Mouse (Mus musculus): ENCODE data around the gene Mogs. TPM values are rescaled to one million over a fixed set of nuclear protein-coding genes. Genes with fewer than 3 reads are reported as not detected.

Mogs gene
- 4.5 and 6.8 TPM in 2 replicates for polyA plus RNA-seq (2015; fragmentation: Nextera tagmentation; extraction: Ambion mirVana)

DNA sequence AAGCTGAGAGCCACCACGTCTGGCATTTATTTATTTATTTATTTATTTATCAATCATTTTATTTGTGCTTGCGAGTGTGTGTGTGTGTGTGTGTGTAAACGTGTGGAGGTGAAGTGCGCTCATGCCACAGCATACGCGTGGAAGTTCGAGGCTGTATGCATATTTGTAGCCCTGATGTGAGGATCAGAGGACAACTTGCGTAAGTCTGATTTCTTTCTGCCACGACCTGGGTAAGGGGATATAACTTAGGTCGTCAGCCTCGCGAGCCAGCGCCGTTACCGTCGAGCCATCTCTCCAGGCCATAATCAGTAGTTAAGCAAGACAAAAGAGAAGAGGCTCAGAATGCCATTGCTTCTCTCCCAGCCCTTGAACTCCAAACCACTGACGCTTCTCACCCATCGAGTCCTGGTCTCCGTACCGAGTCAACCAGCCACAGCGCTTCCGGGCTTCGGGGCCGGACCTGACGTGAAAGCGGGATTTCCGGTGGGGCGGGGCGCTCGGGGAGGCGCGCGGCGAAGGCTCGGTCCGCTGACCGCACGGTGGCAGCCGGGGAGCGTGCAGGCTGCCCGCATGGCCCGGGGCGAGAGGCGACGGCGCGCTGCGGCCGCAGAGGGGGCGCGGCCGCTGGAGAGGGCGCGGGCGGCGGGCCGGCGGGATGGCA, at the start of gene Mogs:
Mogs (plus strand) TSS at position 486 of the 661 bp plus-strand sequence.
- H3K4me1 ChIP-seq (ENCODE audit: control insufficient read depth, low read depth, low read length): peaks cover 46% of the 10 kb centered on the region

DNA sequence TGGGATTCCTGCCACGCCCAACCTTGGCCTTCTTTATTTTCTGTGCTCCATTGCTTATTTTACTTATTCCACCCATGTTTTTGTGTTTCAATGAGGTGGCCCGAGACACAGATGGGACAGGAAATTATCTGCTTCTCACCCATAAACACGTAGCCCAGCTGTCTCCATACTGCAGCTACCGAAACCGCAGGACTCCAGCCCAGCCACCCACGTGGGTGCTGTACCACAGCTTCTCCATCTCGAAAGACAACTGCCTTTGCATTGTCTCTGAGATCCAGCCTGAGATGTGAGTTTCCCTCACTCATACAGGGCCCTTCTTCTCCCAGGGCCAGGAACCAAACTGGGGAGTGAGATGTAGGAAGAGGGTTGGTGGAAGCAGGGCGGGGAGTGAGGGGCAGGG, 49.3 kb upstream of the Mogs start:
- WGBS (ENCODE audit: insufficient replicate concordance): 27% methylated on average over 8 of the region's 8 CpGs
- Histone ChIP-seq H3K9me3 (replicated peaks; ENCODE audit: control insufficient read depth, low read length) (no peaks in the 10 kb centered on the region), H3K4me3 (ENCODE audit: low read depth, low read length) (no peak overlapping the region), H3K36me3 (ENCODE audit: control insufficient read depth, insufficient read depth) (no peaks in the 10 kb centered on the region), H3K9ac (ENCODE audit: low read depth, low read length) (no peak overlapping the region), H3K4me1 (ENCODE audit: control insufficient read depth, low read depth, low read length) (peaks cover 14% of the 10 kb centered on the region), H3K4me2 (ENCODE audit: low read depth, low read length) (no peak overlapping the region), H3K27me3 (ENCODE audit: control insufficient read depth, insufficient read depth, low read depth, low read length) (peaks cover 97% of the 10 kb centered on the region), H3K27ac (ENCODE audit: low read length) (no peak overlapping the region)
- ATAC-seq (ENCODE audit: low read depth): no peak

More for the DNA sequence above, at the start of gene Mogs:
- peak within 1 kb of the TSS; percentile 99 for H3K4me2 ChIP-seq (ENCODE audit: low read depth, low read length)
- ATAC-seq (ENCODE audit: low read depth): peak; percentile 94
- peak within 1 kb of the TSS; percentile 93 for H3K27ac ChIP-seq (ENCODE audit: low read length)
- H3K4me3 ChIP-seq (ENCODE audit: low read depth, low read length): peak within 1 kb of the TSS; percentile 82
- under 1% methylated on average over 48 of the region's 58 CpGs for WGBS (ENCODE audit: insufficient replicate concordance)
- H3K36me3 ChIP-seq (ENCODE audit: control insufficient read depth, insufficient read depth): peaks cover 8% of the 10 kb centered on the region; the same call in 1 of the 2 replicates
- no peaks in the 10 kb centered on the region for H3K27me3 ChIP-seq (ENCODE audit: control insufficient read depth, insufficient read depth, low read depth, low read length)
- H3K9me3 ChIP-seq (replicated peaks; ENCODE audit: control insufficient read depth, low read length): no peaks in the 10 kb centered on the region
- peak within 1 kb of the TSS; percentile 86 for H3K9ac ChIP-seq (ENCODE audit: low read depth, low read length)

DNA sequence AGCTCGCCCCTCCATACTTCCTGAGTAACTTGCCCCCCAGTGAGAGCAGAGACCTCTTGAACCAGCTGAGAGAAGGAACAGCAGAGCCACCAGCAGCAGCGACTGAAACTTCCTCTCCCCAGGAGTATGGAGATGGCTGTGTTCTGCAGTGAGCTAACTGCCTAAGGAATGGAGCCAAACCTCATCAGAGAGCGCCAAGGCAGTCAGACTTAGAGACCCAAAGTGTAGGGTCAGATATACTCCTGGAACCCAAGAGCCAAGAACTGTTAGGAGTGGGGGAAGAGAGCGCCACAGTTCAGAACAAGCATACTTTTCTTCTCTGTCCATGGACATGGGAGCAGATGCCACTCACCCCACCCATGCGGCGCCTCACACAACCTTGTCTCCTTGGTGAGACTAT, 48.9 kb upstream of the Mogs start:
- no peak overlapping the region for H3K27ac ChIP-seq (ENCODE audit: low read length)
- no peak overlapping the region for H3K4me2 ChIP-seq (ENCODE audit: low read depth, low read length)
- WGBS (ENCODE audit: insufficient replicate concordance): 31% methylated on average over 6 of the region's 6 CpGs
- no peaks in the 10 kb centered on the region for H3K9me3 ChIP-seq (replicated peaks; ENCODE audit: control insufficient read depth, low read length)
- peaks cover 99% of the 10 kb centered on the region for H3K27me3 ChIP-seq (ENCODE audit: control insufficient read depth, insufficient read depth, low read depth, low read length)
- no peak for ATAC-seq (ENCODE audit: low read depth)
- H3K4me3 ChIP-seq (ENCODE audit: low read depth, low read length): no peak overlapping the region
- H3K9ac ChIP-seq (ENCODE audit: low read depth, low read length): no peak overlapping the region
- peaks cover 19% of the 10 kb centered on the region for H3K4me1 ChIP-seq (ENCODE audit: control insufficient read depth, low read depth, low read length)
- H3K36me3 ChIP-seq (ENCODE audit: control insufficient read depth, insufficient read depth): no peaks in the 10 kb centered on the region

DNA sequence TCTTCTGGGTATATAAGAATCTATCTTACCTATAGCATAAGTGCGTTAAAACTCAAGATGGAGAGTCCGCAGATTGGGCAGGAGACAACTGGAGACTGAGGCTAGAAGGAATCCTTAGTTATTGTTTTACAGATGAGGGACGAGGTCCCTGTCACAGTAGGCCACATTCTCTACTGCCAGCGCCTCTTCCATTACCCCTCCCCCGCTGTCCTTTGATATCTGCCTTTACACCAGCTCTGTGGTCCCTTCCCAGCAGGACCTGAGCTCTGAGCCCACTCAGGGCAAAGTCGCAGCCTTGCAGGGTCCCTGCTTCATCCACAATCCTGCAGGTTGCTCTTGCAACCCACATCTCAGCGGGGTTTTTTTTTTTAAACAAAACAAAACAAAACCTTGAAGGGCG, 47.1 kb upstream of the Mogs start:
- Histone ChIP-seq H3K4me3 (ENCODE audit: low read depth, low read length) (no peak overlapping the region), H3K27ac (ENCODE audit: low read length) (no peak overlapping the region), H3K4me2 (ENCODE audit: low read depth, low read length) (peak overlapping the region; percentile 55; the same call in 1 of the 2 replicates), H3K9ac (ENCODE audit: low read depth, low read length) (no peak overlapping the region), H3K36me3 (ENCODE audit: control insufficient read depth, insufficient read depth) (no peaks in the 10 kb centered on the region), H3K4me1 (ENCODE audit: control insufficient read depth, low read depth, low read length) (peaks cover 19% of the 10 kb centered on the region), H3K27me3 (ENCODE audit: control insufficient read depth, insufficient read depth, low read depth, low read length) (peaks cover 100% of the 10 kb centered on the region), H3K9me3 (replicated peaks; ENCODE audit: control insufficient read depth, low read length) (no peaks in the 10 kb centered on the region)
- 9% methylated on average over 8 of the region's 8 CpGs for WGBS (ENCODE audit: insufficient replicate concordance)
- ATAC-seq (ENCODE audit: low read depth): no peak

DNA sequence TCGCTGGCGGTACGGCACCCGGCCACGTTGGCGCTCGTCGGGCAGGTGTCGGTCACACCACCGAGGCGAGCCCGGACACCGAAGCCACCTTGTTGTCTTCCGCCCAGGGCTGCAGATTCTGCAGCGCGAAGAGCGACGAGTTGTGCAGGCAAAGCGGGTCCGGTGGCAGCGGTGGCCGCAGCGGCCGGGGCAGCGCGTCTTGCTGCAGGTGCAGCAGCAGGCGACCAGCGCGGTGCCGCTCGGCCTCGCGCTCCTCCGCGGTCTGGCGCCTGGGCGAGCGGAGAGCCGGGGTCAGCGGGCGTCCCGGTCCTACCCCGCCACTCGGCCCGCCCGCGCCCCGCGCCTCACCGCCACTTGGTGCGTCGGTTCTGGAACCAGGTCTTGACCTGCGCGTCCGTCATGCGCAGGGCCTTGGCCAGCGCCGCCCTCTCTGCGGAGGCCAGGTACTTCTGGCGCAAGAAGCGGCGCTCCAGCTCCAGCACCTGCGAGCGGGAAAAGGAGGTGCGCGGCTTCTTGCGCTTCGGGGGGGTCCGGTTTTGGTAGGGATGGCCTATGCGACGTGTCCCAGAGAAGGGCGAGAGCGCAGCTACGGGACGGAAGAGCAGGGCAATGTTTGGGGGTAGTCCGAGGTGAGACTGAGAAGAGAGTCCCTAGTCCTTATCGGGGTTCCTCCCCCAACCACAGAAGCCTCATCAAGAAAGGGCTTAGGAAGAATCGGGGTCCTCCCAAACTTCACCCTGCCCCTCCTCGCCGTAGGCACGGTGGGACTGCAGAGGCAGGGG, 46.4 kb upstream of the Mogs start:
- Histone ChIP-seq H3K36me3 (ENCODE audit: control insufficient read depth, insufficient read depth) (no peaks in the 10 kb centered on the region), H3K4me1 (ENCODE audit: control insufficient read depth, low read depth, low read length) (peaks cover 19% of the 10 kb centered on the region), H3K9ac (ENCODE audit: low read depth, low read length) (no peak overlapping the region), H3K4me2 (ENCODE audit: low read depth, low read length) (peak overlapping the region; percentile 55), H3K27ac (ENCODE audit: low read length) (no peak overlapping the region), H3K9me3 (replicated peaks; ENCODE audit: control insufficient read depth, low read length) (no peaks in the 10 kb centered on the region), H3K27me3 (ENCODE audit: control insufficient read depth, insufficient read depth, low read depth, low read length) (peaks cover 99% of the 10 kb centered on the region), H3K4me3 (ENCODE audit: low read depth, low read length) (peak overlapping the region; percentile 34)
- 2% methylated on average over 78 of the region's 81 CpGs for WGBS (ENCODE audit: insufficient replicate concordance)
- no peak for ATAC-seq (ENCODE audit: low read depth)

DNA sequence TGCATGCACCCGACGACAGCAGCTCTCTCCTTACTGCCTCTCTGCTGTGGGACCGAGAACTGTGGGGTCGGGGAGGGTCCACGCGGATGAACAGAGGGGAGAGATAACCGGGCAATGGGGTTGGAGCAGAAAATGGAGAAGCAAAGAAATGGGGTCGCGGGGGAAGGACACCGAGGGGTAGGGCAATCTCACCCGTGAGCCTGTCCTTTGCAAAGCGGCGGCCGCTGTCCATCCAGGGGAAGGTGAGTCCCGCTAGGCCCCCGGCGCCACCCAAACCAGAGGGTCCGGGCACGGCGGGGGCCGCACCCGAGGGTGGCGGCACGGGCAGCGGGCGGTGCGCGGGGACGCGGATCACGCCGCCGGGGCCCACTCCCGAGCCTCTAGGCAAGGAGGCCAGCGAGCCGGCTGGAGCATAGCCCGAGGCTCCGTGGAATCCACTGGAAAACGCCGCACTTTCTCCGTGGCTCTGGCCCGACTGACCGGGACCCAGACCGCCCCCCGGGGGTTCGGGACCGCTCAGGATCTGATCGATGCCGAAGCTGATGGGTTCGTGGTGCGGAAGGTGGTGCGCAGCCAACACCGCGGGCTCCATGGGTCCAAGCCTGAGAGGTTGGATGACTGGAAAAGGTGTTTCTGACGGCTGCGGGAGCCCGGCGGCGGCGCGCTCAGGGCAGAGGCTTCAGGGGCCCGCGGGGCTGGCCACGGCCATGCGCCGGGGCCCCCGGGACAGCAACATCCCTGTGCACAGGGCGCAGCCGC, 45.6 kb upstream of the Mogs start:
- Histone ChIP-seq H3K27ac (ENCODE audit: low read length) (no peak overlapping the region), H3K36me3 (ENCODE audit: control insufficient read depth, insufficient read depth) (no peaks in the 10 kb centered on the region), H3K4me3 (ENCODE audit: low read depth, low read length) (peak overlapping the region; percentile 13), H3K9ac (ENCODE audit: low read depth, low read length) (no peak overlapping the region), H3K27me3 (ENCODE audit: control insufficient read depth, insufficient read depth, low read depth, low read length) (peaks cover 99% of the 10 kb centered on the region), H3K9me3 (replicated peaks; ENCODE audit: control insufficient read depth, low read length) (no peaks in the 10 kb centered on the region), H3K4me2 (ENCODE audit: low read depth, low read length) (no peak overlapping the region), H3K4me1 (ENCODE audit: control insufficient read depth, low read depth, low read length) (peaks cover 19% of the 10 kb centered on the region)
- WGBS (ENCODE audit: insufficient replicate concordance): 1% methylated on average over 69 of the region's 69 CpGs
- ATAC-seq (ENCODE audit: low read depth): no peak

DNA sequence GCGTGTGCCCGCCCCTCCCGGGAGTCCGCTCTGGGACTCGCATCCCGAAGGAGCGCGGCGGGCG, 45.2 kb upstream of the Mogs start, which contains the start of gene Tlx2:
Tlx2 (minus strand) TSS at position 47 of the 64 bp plus-strand sequence.
- Histone ChIP-seq H3K4me3 (ENCODE audit: low read depth, low read length) (peak within 1 kb of the TSS; percentile 34), H3K27me3 (ENCODE audit: control insufficient read depth, insufficient read depth, low read depth, low read length) (peaks cover 98% of the 10 kb centered on the region), H3K27ac (ENCODE audit: low read length) (no peak within 1 kb of the TSS), H3K9me3 (replicated peaks; ENCODE audit: control insufficient read depth, low read length) (no peaks in the 10 kb centered on the region), H3K36me3 (ENCODE audit: control insufficient read depth, insufficient read depth) (no peaks in the 10 kb centered on the region), H3K4me1 (ENCODE audit: control insufficient read depth, low read depth, low read length) (peaks cover 19% of the 10 kb centered on the region), H3K4me2 (ENCODE audit: low read depth, low read length) (no peak within 1 kb of the TSS), H3K9ac (ENCODE audit: low read depth, low read length) (no peak within 1 kb of the TSS)
- 0% methylated on average over 10 of the region's 10 CpGs for WGBS (ENCODE audit: insufficient replicate concordance)
- no peak for ATAC-seq (ENCODE audit: low read depth)

DNA sequence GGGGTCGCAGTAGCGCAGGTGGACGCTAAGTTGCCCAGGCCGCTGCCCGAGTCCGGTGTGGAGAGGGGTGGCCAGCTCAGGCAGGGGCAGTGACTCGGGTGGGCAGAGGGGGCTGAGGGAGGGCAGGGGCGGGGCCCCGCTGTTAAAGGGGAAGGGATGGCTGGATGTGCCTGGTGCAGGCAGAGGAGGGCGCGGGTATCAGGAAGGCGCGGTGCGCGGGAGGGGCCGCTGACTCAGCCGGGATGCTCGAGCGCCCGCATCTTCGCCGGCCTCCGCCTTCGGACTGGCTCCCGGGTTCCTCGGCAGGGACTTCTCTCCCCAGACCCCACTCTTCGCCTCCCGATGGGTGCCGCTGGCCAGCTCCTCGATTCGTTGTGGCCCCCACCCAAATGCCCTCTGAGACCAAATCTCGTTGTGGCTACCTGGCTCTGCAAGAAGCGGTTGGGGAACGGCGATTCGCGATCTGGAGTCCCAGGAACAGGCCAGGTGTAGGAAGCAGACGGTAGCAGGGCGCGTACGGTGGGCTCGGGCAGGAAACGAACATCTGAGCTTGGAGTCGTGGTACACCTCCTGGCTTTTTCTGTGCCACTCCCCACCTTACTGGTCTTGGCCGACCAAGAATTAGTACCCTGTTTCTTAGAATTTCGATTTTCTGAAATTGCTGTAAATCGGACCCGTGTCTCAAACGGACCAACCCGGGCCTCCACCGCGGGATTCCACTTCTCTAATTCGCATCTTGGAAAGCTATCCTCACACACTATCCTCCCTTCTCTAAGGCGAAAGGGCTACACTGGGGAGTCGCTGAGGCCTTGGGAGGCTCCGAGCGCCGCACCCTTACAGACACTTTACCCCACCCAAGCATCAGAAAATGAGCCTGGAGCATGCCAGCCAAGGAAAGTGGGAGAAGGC, 44.7 kb upstream of the Mogs start:
- Histone ChIP-seq H3K27ac (ENCODE audit: low read length) (no peak overlapping the region), H3K27me3 (ENCODE audit: control insufficient read depth, insufficient read depth, low read depth, low read length) (peaks cover 98% of the 10 kb centered on the region), H3K9me3 (replicated peaks; ENCODE audit: control insufficient read depth, low read length) (no peaks in the 10 kb centered on the region), H3K9ac (ENCODE audit: low read depth, low read length) (no peak overlapping the region), H3K4me3 (ENCODE audit: low read depth, low read length) (0 out of 2 replicates have a peak overlapping the region, but pooled peaks have one; percentile 6), H3K4me1 (ENCODE audit: control insufficient read depth, low read depth, low read length) (peaks cover 19% of the 10 kb centered on the region), H3K36me3 (ENCODE audit: control insufficient read depth, insufficient read depth) (no peaks in the 10 kb centered on the region), H3K4me2 (ENCODE audit: low read depth, low read length) (no peak overlapping the region)
- 1% methylated on average over 57 of the region's 58 CpGs for whole genome bisulfite sequencing (ENCODE audit: insufficient replicate concordance)
- ATAC-seq (ENCODE audit: low read depth): no peak
